Mouse (Mus musculus) embryonic facial prominence, embryonic 15.5 days (tissue): Measurements from ENCODE around the gene 1700028J19Rik. TPM values are rescaled to one million over a fixed set of nuclear protein-coding genes. Genes with fewer than 3 reads are reported as not detected.
A peak's percentile ranks its signal among the peaks of the same experiment; 100 is the strongest.
"Not testable (repeated sequence)": the region's sequence is repeated elsewhere in the genome, so short reads cannot be mapped to it uniquely, and the experiment has no call there.

Experiments
- ATAC-seq: fragments of 200-750 bp; cut with Nextera tagmentation; 2 replicates; pipeline ENCODE4 v1.8.0; 2017; ENCODE audit warnings: low read depth, moderate TSS enrichment; ENCODE audit not compliant: insufficient number of reproducible peaks, low FRiP score, low TSS enrichment
- H3K27ac ChIP-seq: fragments of 300-500 bp; sonication (generic); replicated peaks from 2 replicates; pipeline ENCODE4 v1.5.1; 2015; ENCODE audit warnings: mild to moderate bottlenecking, inconsistent platforms
- H3K27me3 ChIP-seq: fragments of 300-500 bp; sonication (generic); 2 replicates; pipeline ENCODE4 v1.6.1; 2015; ENCODE audit warnings: inconsistent platforms
- H3K36me3 ChIP-seq: fragments of 300-500 bp; sonication (generic); 2 replicates; pipeline ENCODE4 v1.6.1; 2015; ENCODE audit warnings: mild to moderate bottlenecking, inconsistent platforms
- H3K4me1 ChIP-seq: fragments of 300-500 bp; sonication (generic); 2 replicates; pipeline ENCODE4 v1.6.1; 2015; ENCODE audit warnings: inconsistent platforms
- H3K4me2 ChIP-seq: fragments of 300-500 bp; sonication (generic); replicated peaks from 2 replicates; pipeline ENCODE4 v1.6.1; 2015; ENCODE audit warnings: mild to moderate bottlenecking, inconsistent platforms
- H3K4me3 ChIP-seq: fragments of 300-500 bp; sonication (generic); replicated peaks from 2 replicates; pipeline ENCODE4 v1.5.1; 2015; ENCODE audit warnings: mild to moderate bottlenecking, inconsistent platforms
- H3K9ac ChIP-seq: fragments of 300-500 bp; sonication (generic); 2 replicates; pipeline ENCODE4 v1.6.1; 2015; ENCODE audit warnings: inconsistent platforms
- H3K9me3 ChIP-seq: fragments of 300-500 bp; sonication (generic); replicated peaks from 2 replicates; pipeline ENCODE4 v1.6.1; 2016; ENCODE audit warnings: inconsistent platforms
- WGBS: fragments of 180-500 bp; shearing (Covaris S2); methylation state at CpG from one replicate; pipeline ENCODE4 v1.1.7; 2015; 5-methylcytosine and 5-hydroxymethylcytosine counted together
- polyA plus RNA-seq: library from polyadenylated mRNA; unstranded; fragments of >200 nt; fragmentation: Nextera tagmentation; extraction: Ambion mirVana; gene quantifications from 2 replicates; pipeline ENCODE4 v1.2.1, GENCODE M21; 2015

1700028J19Rik gene
- polyA plus RNA-seq, 1 experiment from 2014 or later: 1.3 TPM

DNA sequence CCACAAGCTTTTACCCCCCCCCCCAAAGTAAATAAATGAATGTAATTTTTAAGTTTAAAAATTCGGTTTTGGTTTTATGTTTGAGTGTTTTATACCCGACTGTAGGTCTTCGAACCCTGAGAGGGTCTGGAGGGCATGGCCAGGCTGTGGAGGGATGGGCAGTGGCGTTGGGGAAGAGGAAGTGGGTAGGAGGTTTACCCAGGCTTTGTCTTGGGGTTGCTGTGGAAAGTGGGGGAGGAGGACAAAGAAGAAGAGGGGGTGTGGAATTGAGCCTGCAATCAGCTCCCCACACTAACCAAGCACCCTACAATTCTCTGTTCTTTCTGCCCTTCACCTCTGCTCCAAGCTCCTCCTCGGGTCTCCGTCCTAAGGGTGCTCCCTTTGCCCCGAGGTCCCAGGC lies 26.1 kb upstream of the 1700028J19Rik start:
- Histone ChIP-seq H3K27ac (no peak overlapping the region), H3K4me3 (no peak overlapping the region), H3K36me3 (no peaks in the 10 kb centered on the region), H3K27me3 (peaks cover 11% of the 10 kb centered on the region; the same call in 1 of the 2 replicates), H3K4me2 (no peak overlapping the region), H3K4me1 (no peaks in the 10 kb centered on the region), H3K9me3 (no peaks in the 10 kb centered on the region), H3K9ac (no peak overlapping the region)
- ATAC-seq: no peak
- WGBS: 78% methylated on average over 7 of the region's 7 CpGs

DNA sequence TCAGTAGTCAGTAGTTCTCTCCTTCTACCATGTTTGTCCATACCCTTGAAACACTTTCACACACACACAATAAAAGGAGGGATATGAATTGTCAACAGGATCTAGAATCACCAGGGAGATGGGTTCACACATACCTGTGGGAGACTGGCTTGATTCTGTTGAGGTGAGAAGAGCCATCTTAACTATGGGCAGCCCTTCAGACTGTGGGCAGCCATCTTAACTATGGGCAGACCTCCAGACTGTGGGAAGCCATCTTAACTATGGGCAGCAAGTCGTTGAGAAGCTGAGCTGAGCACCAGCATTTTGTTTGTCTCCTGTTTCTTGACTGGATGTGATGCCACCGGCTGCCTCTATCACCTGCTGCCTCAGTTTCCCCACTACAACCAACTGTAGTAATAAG lies 24.8 kb upstream of the 1700028J19Rik start:
- Histone ChIP-seq H3K9me3 (no peaks in the 10 kb centered on the region), H3K4me2 (no peak overlapping the region), H3K4me1 (no peaks in the 10 kb centered on the region), H3K4me3 (no peak overlapping the region), H3K9ac (no peak overlapping the region), H3K27me3 (peaks cover 11% of the 10 kb centered on the region; the same call in 1 of the 2 replicates), H3K36me3 (no peaks in the 10 kb centered on the region), H3K27ac (no peak overlapping the region)
- WGBS: 74% methylated on average over 2 of the region's 2 CpGs
- ATAC-seq: no peak

GRCm38 (mm10) chr7:44269397-44269796 lies 22.9 kb upstream of the 1700028J19Rik start:
- Histone ChIP-seq H3K4me2 (no peak overlapping the region), H3K4me1 (no peaks in the 10 kb centered on the region), H3K27ac (no peak overlapping the region), H3K9me3 (no peaks in the 10 kb centered on the region), H3K9ac (no peak overlapping the region), H3K27me3 (peaks cover 14% of the 10 kb centered on the region; the same call in 1 of the 2 replicates), H3K36me3 (no peaks in the 10 kb centered on the region), H3K4me3 (no peak overlapping the region)
- ATAC-seq: no peak
- WGBS: 93% methylated on average over 2 of the region's 2 CpGs

DNA sequence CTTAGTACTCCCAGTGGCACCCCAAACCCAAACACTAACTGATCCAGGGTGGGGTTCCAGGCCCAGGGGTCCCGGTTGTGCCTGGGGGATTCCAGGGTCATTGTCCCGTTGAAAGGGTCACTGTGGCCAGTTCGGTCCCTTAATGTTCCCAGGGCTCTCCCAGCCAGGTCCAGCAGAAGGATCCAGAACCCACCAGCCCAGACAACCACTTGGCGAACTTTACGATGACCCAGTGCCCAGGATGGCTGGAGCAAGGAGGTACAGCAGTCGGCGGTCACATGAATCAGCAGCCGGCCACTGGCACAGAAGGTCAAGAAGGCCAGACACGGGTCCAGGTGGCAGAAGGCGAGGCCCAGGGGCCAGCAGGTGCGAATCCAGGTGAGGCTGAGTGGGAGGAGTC lies 21.6 kb upstream of the 1700028J19Rik start:
- H3K4me3 ChIP-seq: no peak overlapping the region
- peaks cover 3% of the 10 kb centered on the region; the same call in 1 of the 2 replicates for H3K4me1 ChIP-seq
- H3K9ac ChIP-seq: no peak overlapping the region
- 81% methylated on average over 11 of the region's 11 CpGs for whole genome bisulfite sequencing
- H3K27ac ChIP-seq: no peak overlapping the region
- H3K4me2 ChIP-seq: no peak overlapping the region
- ATAC-seq: no peak
- 0 out of 2 replicates have a peak, but pooled peaks cover 5% of the 10 kb centered on the region for H3K27me3 ChIP-seq
- H3K36me3 ChIP-seq: no peaks in the 10 kb centered on the region
- no peaks in the 10 kb centered on the region for H3K9me3 ChIP-seq

DNA sequence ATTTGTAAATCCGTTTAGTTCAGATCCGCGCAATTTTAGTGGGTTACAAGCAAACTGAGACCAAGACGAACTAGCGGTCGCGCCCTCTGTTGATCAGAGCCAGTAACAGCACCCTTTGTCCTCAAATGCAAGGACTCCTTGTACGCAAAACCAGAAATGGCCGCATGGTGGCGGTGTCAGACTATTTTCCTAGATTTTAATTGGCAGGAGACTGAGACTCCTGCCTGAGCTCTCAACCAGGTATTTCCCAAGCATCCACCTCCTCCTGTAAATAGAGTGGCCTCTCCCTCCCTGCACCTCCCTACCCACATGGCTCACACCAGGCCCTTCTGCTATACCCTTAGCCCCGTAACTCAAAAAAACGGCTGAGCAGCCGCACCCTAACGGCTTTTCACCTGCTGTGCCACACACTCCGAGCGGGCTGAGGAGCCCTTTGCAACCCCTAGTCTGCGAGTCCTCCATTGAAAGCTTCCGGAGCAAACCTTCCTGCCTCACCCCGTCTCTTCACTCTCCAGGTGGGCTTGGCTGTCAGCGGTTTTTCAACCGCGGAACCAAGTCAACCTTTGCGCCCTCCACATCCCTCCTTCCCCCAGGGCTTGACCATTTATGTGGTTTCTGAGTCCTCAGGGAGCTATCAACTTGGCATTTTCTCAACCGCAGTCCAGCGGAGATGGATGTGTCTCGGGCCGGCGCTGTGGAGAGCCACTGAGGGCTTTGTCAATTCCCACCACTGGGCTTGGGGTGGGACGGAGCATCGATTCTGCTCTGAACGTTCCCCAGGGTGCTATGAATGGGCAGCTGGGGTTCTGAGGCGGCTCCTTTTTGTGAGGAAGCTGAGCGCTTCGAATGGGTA lies 16.5 kb upstream of the 1700028J19Rik start:
- Histone ChIP-seq H3K9me3 (no peaks in the 10 kb centered on the region), H3K27me3 (peaks cover 9% of the 10 kb centered on the region), H3K4me1 (peaks cover 5% of the 10 kb centered on the region), H3K4me2 (peak overlapping the region; percentile 40), H3K9ac (no peak overlapping the region), H3K27ac (no peak overlapping the region), H3K4me3 (peak overlapping the region; percentile 21; the same call in 1 of the 2 replicates), H3K36me3 (no peaks in the 10 kb centered on the region)
- ATAC-seq: no peak; the same call in 1 of the 2 replicates
- WGBS: 2% methylated on average over 34 of the region's 34 CpGs

GRCm38 (mm10) chr7:44261147-44261546 lies 14.7 kb upstream of the 1700028J19Rik start, which contains the start of gene Gm15517:
Gene Gm15517, plus strand, starts transcription at chr7:44261447.
- Histone ChIP-seq H3K27ac (no peak within 1 kb of the TSS), H3K27me3 (peaks cover 9% of the 10 kb centered on the region), H3K9me3 (no peaks in the 10 kb centered on the region), H3K36me3 (no peaks in the 10 kb centered on the region), H3K4me1 (peaks cover 5% of the 10 kb centered on the region), H3K4me2 (no peak within 1 kb of the TSS), H3K4me3 (no peak within 1 kb of the TSS), H3K9ac (no peak within 1 kb of the TSS)
- 51% methylated on average over 5 of the region's 5 CpGs for WGBS
- no peak for ATAC-seq

GRCm38 (mm10) chr7:44260410-44260809 lies 13.9 kb upstream of the 1700028J19Rik start:
- Histone ChIP-seq H3K27me3 (peaks cover 9% of the 10 kb centered on the region), H3K9ac (no peak overlapping the region), H3K4me2 (no peak overlapping the region), H3K27ac (no peak overlapping the region), H3K4me3 (no peak overlapping the region), H3K36me3 (no peaks in the 10 kb centered on the region), H3K9me3 (no peaks in the 10 kb centered on the region), H3K4me1 (peaks cover 5% of the 10 kb centered on the region)
- 64% methylated on average over 6 of the region's 6 CpGs for WGBS
- no peak for ATAC-seq

DNA sequence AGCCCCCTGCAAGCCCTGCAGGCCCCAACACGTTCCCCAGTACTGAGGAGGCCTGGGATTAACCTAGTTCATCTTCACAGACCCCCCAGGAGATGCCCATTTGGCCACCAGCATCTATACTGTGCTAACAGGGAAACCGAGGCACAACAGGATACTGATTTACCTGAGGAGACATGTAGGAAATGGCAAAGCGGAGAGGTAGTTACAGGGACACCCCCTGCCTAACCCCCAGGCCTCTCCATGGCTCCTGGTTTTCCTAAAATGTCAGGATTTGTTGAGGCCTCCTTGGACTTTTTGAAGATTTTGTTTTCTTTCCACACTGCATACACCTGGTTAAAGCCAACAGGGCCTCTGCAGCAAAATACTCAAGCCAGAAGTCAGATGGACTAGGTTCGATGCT lies 10.8 kb upstream of the 1700028J19Rik start, which contains the start of gene Acp4:
TSS of gene Acp4 (minus strand) at position 101 of the 400 bp plus-strand sequence.
- peaks cover 5% of the 10 kb centered on the region for H3K27me3 ChIP-seq
- no peak for ATAC-seq
- no peak within 1 kb of the TSS for H3K4me2 ChIP-seq
- H3K9me3 ChIP-seq: no peaks in the 10 kb centered on the region
- 77% methylated on average over 4 of the region's 4 CpGs for WGBS
- H3K4me1 ChIP-seq: no peaks in the 10 kb centered on the region
- H3K4me3 ChIP-seq: no peak within 1 kb of the TSS
- H3K27ac ChIP-seq: no peak within 1 kb of the TSS
- peaks cover 18% of the 10 kb centered on the region for H3K36me3 ChIP-seq
- H3K9ac ChIP-seq: no peak within 1 kb of the TSS

DNA sequence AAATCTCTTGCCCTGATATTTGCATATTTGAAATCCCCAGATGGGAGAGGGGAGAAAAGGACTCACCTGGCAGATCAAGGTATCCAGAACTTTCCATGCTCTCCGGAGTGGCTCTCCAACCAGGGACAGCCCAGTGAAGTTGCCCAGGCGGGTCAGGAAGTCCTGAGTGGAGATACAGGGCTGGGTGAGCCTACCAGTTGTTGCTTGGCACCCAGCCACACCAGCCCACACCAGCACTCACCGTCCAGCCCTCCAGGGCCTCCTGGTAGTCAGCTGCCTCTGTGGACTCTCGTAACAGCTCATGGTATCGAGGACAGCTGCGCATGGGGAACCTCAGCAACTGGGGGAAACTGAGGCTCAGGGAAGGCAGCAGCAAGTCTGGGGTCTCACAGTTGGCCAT lies 8.4 kb upstream of the 1700028J19Rik start:
- peaks cover 32% of the 10 kb centered on the region for H3K36me3 ChIP-seq
- no peaks in the 10 kb centered on the region for H3K27me3 ChIP-seq
- no peak overlapping the region for H3K27ac ChIP-seq
- H3K4me1 ChIP-seq: peaks cover 6% of the 10 kb centered on the region; the same call in 1 of the 2 replicates
- H3K9ac ChIP-seq: no peak overlapping the region
- H3K4me2 ChIP-seq: no peak overlapping the region
- H3K4me3 ChIP-seq: no peak overlapping the region
- no peaks in the 10 kb centered on the region for H3K9me3 ChIP-seq
- ATAC-seq: no peak
- WGBS: 69% methylated on average over 6 of the region's 6 CpGs

- no peaks in the 10 kb centered on the region for H3K9me3 ChIP-seq
- H3K4me1 ChIP-seq: peaks cover 18% of the 10 kb centered on the region; the same call in 1 of the 2 replicates
- 62% methylated on average over 15 of the region's 15 CpGs for WGBS
- no peaks in the 10 kb centered on the region for H3K27me3 ChIP-seq
- no peak overlapping the region; the same call in 1 of the 2 replicates for H3K9ac ChIP-seq
- H3K4me2 ChIP-seq: no peak overlapping the region
- no peak; the same call in 1 of the 2 replicates for ATAC-seq
- H3K4me3 ChIP-seq: no peak overlapping the region
- peaks cover 48% of the 10 kb centered on the region for H3K36me3 ChIP-seq
- peak overlapping the region; percentile 34; the same call in 1 of the 2 replicates for H3K27ac ChIP-seq
Measured at GRCm38 (mm10) chr7:44253023-44253616, 6.6 kb upstream of the 1700028J19Rik start.

GRCm38 (mm10) chr7:44250732-44251275 lies 4.3 kb upstream of the 1700028J19Rik start:
- not testable (repeated sequence) for H3K27ac ChIP-seq, H3K9ac ChIP-seq, H3K9me3 ChIP-seq, ATAC-seq, H3K4me3 ChIP-seq, H3K4me2 ChIP-seq, H3K27me3 ChIP-seq
- peaks cover 26% of the 10 kb centered on the region for H3K4me1 ChIP-seq
- H3K36me3 ChIP-seq: peaks cover 48% of the 10 kb centered on the region
- 82% methylated on average over 17 of the region's 17 CpGs for WGBS
